Mouse (Mus musculus): Measurements from ENCODE around the gene Rps11. TPM values are rescaled to one million over a fixed set of nuclear protein-coding genes. Genes with fewer than 3 reads are reported as not detected.
A peak's percentile ranks its signal among the peaks of the same experiment; 100 is the strongest.

Rps11 gene
- total and polyA plus RNA-seq, 3 experiments = 186 to 613 (median 534) TPM

GRCm38 (mm10) chr7:45077322-45077721 is 46.9 kb downstream of the Rps11 start:
- no peak overlapping the region for H3K9ac ChIP-seq (ENCODE audit: low read depth, low read length)
- H3K27ac ChIP-seq = no peak overlapping the region
- H3K4me3 ChIP-seq = no peak overlapping the region
- WGBS = 90% methylated on average over 14 of the region's 14 CpGs
- intact Hi-C loops (cut with DNase I) = no loop called here
- no peaks in the 10 kb centered on the region for H3K36me3 ChIP-seq (ENCODE audit: control insufficient read depth, insufficient read depth, low read length)
- DNase-seq = no peak
- H3K4me1 ChIP-seq (ENCODE audit: control insufficient read depth, insufficient read depth, low read length) = peaks cover 7% of the 10 kb centered on the region
- no peaks in the 10 kb centered on the region for H3K27me3 ChIP-seq (ENCODE audit: control insufficient read depth, insufficient read depth, low read length)
- H3K79me2 ChIP-seq (replicated peaks; ENCODE audit: control insufficient read depth, insufficient read depth, low read length) = no peaks in the 10 kb centered on the region; the same call in 1 of the 2 replicates
- TF ChIP-seq POLR2A (IDR thresholded peaks at IDR 0.05; ENCODE audit: insufficient read depth, low read depth, low read length) = no peak

- H3K9ac ChIP-seq (ENCODE audit: low read depth, low read length) = no peak overlapping the region
- no peak for DNase-seq
- WGBS = 90% methylated on average over 30 of the region's 30 CpGs
- intact Hi-C loops (cut with DNase I) = no loop called here
- H3K27me3 ChIP-seq (ENCODE audit: control insufficient read depth, insufficient read depth, low read length) = no peaks in the 10 kb centered on the region
- H3K27ac ChIP-seq = no peak overlapping the region
- no peak for TF ChIP-seq POLR2A (IDR thresholded peaks at IDR 0.05; ENCODE audit: insufficient read depth, low read depth, low read length)
- no peak for TF ChIP-seq EP300 (IDR thresholded peaks at IDR 0.05; ENCODE audit: insufficient read depth, low read depth, low read length)
- no peak for TF ChIP-seq CTCF (IDR thresholded peaks at IDR 0.05)
- peaks cover 6% of the 10 kb centered on the region for H3K4me1 ChIP-seq (ENCODE audit: control insufficient read depth, insufficient read depth, low read length)
- H3K79me2 ChIP-seq (replicated peaks; ENCODE audit: control insufficient read depth, insufficient read depth, low read length) = no peaks in the 10 kb centered on the region; the same call in 1 of the 2 replicates
- H3K36me3 ChIP-seq (ENCODE audit: control insufficient read depth, insufficient read depth, low read length) = no peaks in the 10 kb centered on the region
- no peak overlapping the region for H3K4me3 ChIP-seq
Measured at GRCm38 (mm10) chr7:45076501-45076900, 47.7 kb downstream of the Rps11 start.

DNA sequence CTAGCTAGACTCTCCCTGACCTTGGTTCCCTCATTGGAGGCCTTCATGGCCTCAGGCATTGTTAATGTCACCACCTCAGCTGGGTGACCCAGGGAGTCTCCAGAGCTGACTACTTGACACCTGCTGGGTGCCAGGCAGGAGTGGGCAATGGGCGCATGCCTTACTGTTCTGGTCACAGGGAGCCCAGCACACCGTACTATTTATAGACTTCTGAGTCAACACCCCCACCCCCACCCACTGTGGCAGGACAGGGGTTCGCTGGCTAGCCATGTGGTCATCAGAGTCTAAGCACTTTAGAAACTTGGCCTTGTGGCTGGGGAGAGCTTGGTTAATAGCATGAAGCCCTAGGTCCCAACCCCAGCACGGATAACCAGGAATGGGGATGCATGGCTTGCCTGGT is 48.8 kb downstream of the Rps11 start:
- Histone ChIP-seq H3K4me1 (ENCODE audit: control insufficient read depth, insufficient read depth, low read length) (peaks cover 3% of the 10 kb centered on the region), H3K79me2 (replicated peaks; ENCODE audit: control insufficient read depth, insufficient read depth, low read length) (no peaks in the 10 kb centered on the region; the same call in 1 of the 2 replicates), H3K4me3 (no peak overlapping the region), H3K27ac (peak overlapping the region; percentile 68), H3K36me3 (ENCODE audit: control insufficient read depth, insufficient read depth, low read length) (no peaks in the 10 kb centered on the region), H3K27me3 (ENCODE audit: control insufficient read depth, insufficient read depth, low read length) (no peaks in the 10 kb centered on the region), H3K9ac (ENCODE audit: low read depth, low read length) (no peak overlapping the region)
- intact Hi-C loops (cut with DNase I) = no loop called here
- DNase-seq = peak; percentile 43 to 70
- TF ChIP-seq POLR2A (IDR thresholded peaks at IDR 0.05; ENCODE audit: insufficient read depth, low read depth, low read length) = 0 out of 2 replicates have a peak, but pooled peaks have one; percentile 25
- TF ChIP-seq EP300 (IDR thresholded peaks at IDR 0.05; ENCODE audit: insufficient read depth, low read depth, low read length) = 0 out of 2 replicates have a peak, but pooled peaks have one; percentile 48
- TF ChIP-seq CTCF (IDR thresholded peaks at IDR 0.05) = no peak
- WGBS = 36% methylated on average over 4 of the region's 4 CpGs

- Histone ChIP-seq H3K4me3 (no peak overlapping the region), H3K36me3 (ENCODE audit: control insufficient read depth, insufficient read depth, low read length) (no peaks in the 10 kb centered on the region), H3K79me2 (replicated peaks; ENCODE audit: control insufficient read depth, insufficient read depth, low read length) (no peaks in the 10 kb centered on the region; the same call in 1 of the 2 replicates), H3K4me1 (ENCODE audit: control insufficient read depth, insufficient read depth, low read length) (peaks cover 3% of the 10 kb centered on the region; the same call in 1 of the 2 replicates), H3K27ac (no peak overlapping the region), H3K27me3 (ENCODE audit: control insufficient read depth, insufficient read depth, low read length) (no peaks in the 10 kb centered on the region), H3K9ac (ENCODE audit: low read depth, low read length) (no peak overlapping the region)
- DNase-seq = no peak
- WGBS = 93% methylated on average over 12 of the region's 12 CpGs
- TF ChIP-seq EP300 (IDR thresholded peaks at IDR 0.05; ENCODE audit: insufficient read depth, low read depth, low read length) = no peak
- intact Hi-C loops (cut with DNase I) = no loop called here
Measured at GRCm38 (mm10) chr7:45073949-45074348, 50.3 kb downstream of the Rps11 start.

DNA sequence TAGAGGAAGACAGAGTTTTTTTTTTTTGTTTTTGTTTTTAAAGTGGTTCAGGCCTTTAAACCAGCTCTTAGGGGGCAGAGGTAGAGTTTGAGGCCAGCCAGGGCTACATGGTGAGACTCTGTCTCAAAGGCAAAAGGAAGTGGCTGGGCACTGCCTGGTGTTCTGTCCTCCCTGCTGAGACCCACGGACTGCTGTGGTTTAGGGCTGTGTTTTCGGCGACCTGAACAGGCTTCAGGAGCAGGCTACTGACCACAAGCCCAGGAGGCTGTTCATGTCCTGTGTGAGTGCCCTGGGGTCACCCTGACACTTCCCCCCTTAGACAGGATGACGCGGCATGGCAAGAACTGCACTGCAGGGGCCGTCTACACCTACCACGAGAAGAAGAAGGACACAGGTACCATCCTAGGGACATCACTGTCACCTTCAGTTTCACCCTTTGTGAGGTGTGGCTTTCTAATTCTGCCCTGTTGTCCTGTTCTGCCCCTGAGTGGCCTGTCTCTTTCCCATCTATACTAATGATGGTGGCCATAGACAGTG is 51.0 kb downstream of the Rps11 start:
- no peaks in the 10 kb centered on the region for H3K27me3 ChIP-seq (ENCODE audit: control insufficient read depth, insufficient read depth, low read length)
- TF ChIP-seq POLR2A (IDR thresholded peaks at IDR 0.05; ENCODE audit: insufficient read depth, low read depth, low read length) = no peak
- no peak for TF ChIP-seq CTCF (IDR thresholded peaks at IDR 0.05)
- TF ChIP-seq EP300 (IDR thresholded peaks at IDR 0.05; ENCODE audit: insufficient read depth, low read depth, low read length) = no peak
- DNase-seq = no peak
- H3K4me1 ChIP-seq (ENCODE audit: control insufficient read depth, insufficient read depth, low read length) = peaks cover 3% of the 10 kb centered on the region; the same call in 1 of the 2 replicates
- no peaks in the 10 kb centered on the region for H3K36me3 ChIP-seq (ENCODE audit: control insufficient read depth, insufficient read depth, low read length)
- no peaks in the 10 kb centered on the region; the same call in 1 of the 2 replicates for H3K79me2 ChIP-seq (replicated peaks; ENCODE audit: control insufficient read depth, insufficient read depth, low read length)
- 69% methylated on average over 7 of the region's 7 CpGs for WGBS
- H3K9ac ChIP-seq (ENCODE audit: low read depth, low read length) = no peak overlapping the region
- H3K27ac ChIP-seq = no peak overlapping the region
- no peak overlapping the region for H3K4me3 ChIP-seq
- intact Hi-C loops (cut with DNase I) = no loop called here

Small RNAs within 50 kb of the gene (microRNA-seq; reads per million reads assigned to microRNA genes)
- 2,581 to 5,737 reads per million in 2 experiments for gene Mir150
- 10.0 to 10.1 reads per million in 2 experiments for gene Mir5121
- 0 reads per million in 2 experiments for gene Mir7055

Other genes starting within 250 kb of the Rps11 start
Only the 30 nearest of the 33 such genes appear.
- gene Fuz, start 228.4 kb downstream of the Rps11 start, total RNA-seq (2021) = 10 to 100 TPM; 16.3 to 17.1 TPM
- gene Fuz, start 228.4 kb downstream of the Rps11 start, polyA plus RNA-seq (2012; rRNA removed) = 25.2 and 31.6 TPM in 2 replicates
- 10 to 100 TPM; 63.3 to 67.6 TPM for gene Ap2a1, start 194.9 kb downstream of the Rps11 start, total RNA-seq (2021)
- gene Ap2a1, start 194.9 kb downstream of the Rps11 start, polyA plus RNA-seq (2012; rRNA removed) = 56.1 and 68.1 TPM in 2 replicates
- gene Tsks, start 181.2 kb downstream of the Rps11 start, total RNA-seq (2021) = not detected
- gene Tsks, start 181.2 kb downstream of the Rps11 start, polyA plus RNA-seq (2012; rRNA removed) = 0.26 and 1.5 TPM in 2 replicates
- gene Cpt1c, start 149.6 kb downstream of the Rps11 start, total RNA-seq (2021) = 1 to 10 TPM; 1.5 to 2.1 TPM
- gene Cpt1c, start 149.6 kb downstream of the Rps11 start, polyA plus RNA-seq (2012; rRNA removed) = 8.4 and 9.7 TPM in 2 replicates
- 10 to 100 TPM; 85.4 to 98.0 TPM for gene Prmt1, start 137.9 kb downstream of the Rps11 start, total RNA-seq (2021)
- gene Prmt1, start 137.9 kb downstream of the Rps11 start, polyA plus RNA-seq (2012; rRNA removed) = 96.7 and 139 TPM in 2 replicates
- 10 to 100 TPM; 24.4 to 26.0 TPM for gene Irf3, start 126.8 kb downstream of the Rps11 start, total RNA-seq (2021)
- 55.6 and 62.6 TPM in 2 replicates for gene Irf3, start 126.8 kb downstream of the Rps11 start, polyA plus RNA-seq (2012; rRNA removed)
- 10 to 100 TPM in 1 of 2 experiments, 1 to 10 TPM in 1; 9.5 to 11.5 TPM for gene Bcl2l12, start 125.7 kb downstream of the Rps11 start, total RNA-seq (2021)
- gene Bcl2l12, start 125.7 kb downstream of the Rps11 start, polyA plus RNA-seq (2012; rRNA removed) = 16.8 and 19.2 TPM in 2 replicates
- 10 to 100 TPM; 45.5 to 46.6 TPM for gene Scaf1, start 108.1 kb downstream of the Rps11 start, total RNA-seq (2021)
- gene Scaf1, start 108.1 kb downstream of the Rps11 start, polyA plus RNA-seq (2012; rRNA removed) = 33.9 and 36.0 TPM in 2 replicates
- gene Rras, start 106.5 kb downstream of the Rps11 start, total RNA-seq (2021) = 10 to 100 TPM; 40.9 to 44.3 TPM
- 107 and 114 TPM in 2 replicates for gene Rras, start 106.5 kb downstream of the Rps11 start, polyA plus RNA-seq (2012; rRNA removed)
- gene Prr12, start 71.6 kb downstream of the Rps11 start, total RNA-seq (2021) = 10 to 100 TPM; 22.4 to 23.0 TPM
- 4.9 and 7.1 TPM in 2 replicates for gene Prr12, start 71.6 kb downstream of the Rps11 start, polyA plus RNA-seq (2012; rRNA removed)
- 10 to 100 TPM; 27.0 to 29.3 TPM for gene Nosip, start 62.0 kb downstream of the Rps11 start, total RNA-seq (2021)
- gene Nosip, start 62.0 kb downstream of the Rps11 start, polyA plus RNA-seq (2012; rRNA removed) = 41.7 and 43.6 TPM in 2 replicates
- 1 to 10 TPM; 5.5 to 6.2 TPM for gene Prrg2, start 61.8 kb downstream of the Rps11 start, total RNA-seq (2021)
- 19.8 and 23.6 TPM in 2 replicates for gene Prrg2, start 61.8 kb downstream of the Rps11 start, polyA plus RNA-seq (2012; rRNA removed)
- 10 to 100 TPM; 24.6 to 27.9 TPM for gene Rcn3, start 32.2 kb downstream of the Rps11 start, total RNA-seq (2021)
- 52.2 and 64.5 TPM in 2 replicates for gene Rcn3, start 32.2 kb downstream of the Rps11 start, polyA plus RNA-seq (2012; rRNA removed)
- 10 to 100 TPM; 60.3 to 67.5 TPM for gene Fcgrt, start 20.6 kb downstream of the Rps11 start, total RNA-seq (2021)
- gene Fcgrt, start 20.6 kb downstream of the Rps11 start, polyA plus RNA-seq (2012; rRNA removed) = 82.8 and 100 TPM in 2 replicates
- gene Rpl13a, start 4.3 kb upstream of the Rps11 start, total RNA-seq (2021) = 100 to 1,000 TPM; 561 to 659 TPM
- 915 and 1,061 TPM in 2 replicates for gene Rpl13a, start 4.3 kb upstream of the Rps11 start, polyA plus RNA-seq (2012; rRNA removed)
- gene Gm45713, start 11.8 kb upstream of the Rps11 start, total RNA-seq (2021) = under 1 TPM in 1 of 2 experiments, not detected in 1; 0.80 TPM
- gene Gm45713, start 11.8 kb upstream of the Rps11 start, polyA plus RNA-seq (2012; rRNA removed) = 4.5 and 4.6 TPM in 2 replicates
- gene Flt3l, start 12.0 kb upstream of the Rps11 start, total RNA-seq (2021) = 1 to 10 TPM; 5.5 to 6.4 TPM
- 47.4 and 59.1 TPM in 2 replicates for gene Flt3l, start 12.0 kb upstream of the Rps11 start, polyA plus RNA-seq (2012; rRNA removed)
- gene Pih1d1, start 29.9 kb upstream of the Rps11 start, total RNA-seq (2021) = 10 to 100 TPM; 33.8 to 36.7 TPM
- 48.1 and 51.2 TPM in 2 replicates for gene Pih1d1, start 29.9 kb upstream of the Rps11 start, polyA plus RNA-seq (2012; rRNA removed)
- 10 to 100 TPM; 19.7 to 25.1 TPM for gene Aldh16a1, start 30.1 kb upstream of the Rps11 start, total RNA-seq (2021)
- gene Aldh16a1, start 30.1 kb upstream of the Rps11 start, polyA plus RNA-seq (2012; rRNA removed) = 23.5 and 23.9 TPM in 2 replicates
- gene Slc17a7, start 39.5 kb upstream of the Rps11 start, total RNA-seq (2021) = 10 to 100 TPM; 18.3 to 24.3 TPM
- gene Slc17a7, start 39.5 kb upstream of the Rps11 start, polyA plus RNA-seq (2012; rRNA removed) = 29.1 and 36.8 TPM in 2 replicates
- not detected for gene Gfy, start 55.1 kb upstream of the Rps11 start, total RNA-seq (2021)
- not detected in 2 replicates for gene Gfy, start 55.1 kb upstream of the Rps11 start, polyA plus RNA-seq (2012; rRNA removed)
- gene Pth2, start 56.6 kb upstream of the Rps11 start, total RNA-seq (2021) = not detected
- not detected in 2 replicates for gene Pth2, start 56.6 kb upstream of the Rps11 start, polyA plus RNA-seq (2012; rRNA removed)
- not detected for gene Ccdc155, start 80.5 kb upstream of the Rps11 start, total RNA-seq (2021)
- gene Ccdc155, start 80.5 kb upstream of the Rps11 start, polyA plus RNA-seq (2012; rRNA removed) = 0.06 and 0.12 TPM in 2 replicates
- gene Dkkl1, start 87.7 kb upstream of the Rps11 start, total RNA-seq (2021) = not detected
- 0.37 and 0.73 TPM in 2 replicates for gene Dkkl1, start 87.7 kb upstream of the Rps11 start, polyA plus RNA-seq (2012; rRNA removed)
- gene Tead2, start 91.3 kb upstream of the Rps11 start, total RNA-seq (2021) = 10 to 100 TPM in 1 of 2 experiments, 1 to 10 TPM in 1; 6.2 to 10.8 TPM
- gene Tead2, start 91.3 kb upstream of the Rps11 start, polyA plus RNA-seq (2012; rRNA removed) = 13.1 and 14.0 TPM in 2 replicates
- gene Cd37, start 114.7 kb upstream of the Rps11 start, total RNA-seq (2021) = 1 to 10 TPM; 3.1 to 4.3 TPM
- 10.0 and 21.2 TPM in 2 replicates for gene Cd37, start 114.7 kb upstream of the Rps11 start, polyA plus RNA-seq (2012; rRNA removed)
- gene Slc6a16, start 116.6 kb upstream of the Rps11 start, total RNA-seq (2021) = not detected
- 0.15 TPM in 1 of 2 replicates, not detected in the other for gene Slc6a16, start 116.6 kb upstream of the Rps11 start, polyA plus RNA-seq (2012; rRNA removed)
- gene Slc6a21, start 153.1 kb upstream of the Rps11 start, total RNA-seq (2021) = not detected
- gene Slc6a21, start 153.1 kb upstream of the Rps11 start, polyA plus RNA-seq (2012; rRNA removed) = 0.38 and 0.55 TPM in 2 replicates
- 10 to 100 TPM; 21.0 to 21.4 TPM for gene Trpm4, start 209.3 kb upstream of the Rps11 start, total RNA-seq (2021)
- 38.7 and 40.9 TPM in 2 replicates for gene Trpm4, start 209.3 kb upstream of the Rps11 start, polyA plus RNA-seq (2012; rRNA removed)
- 1,000 to 10,000 TPM in 1 of 2 experiments, 100 to 1,000 TPM in 1; 863 to 1,007 TPM for gene Hrc, start 210.9 kb upstream of the Rps11 start, total RNA-seq (2021)
- gene Hrc, start 210.9 kb upstream of the Rps11 start, polyA plus RNA-seq (2012; rRNA removed) = 383 and 578 TPM in 2 replicates